Mouse (Mus musculus) embryonic stem cell, embryonic (primary cell): ENCODE data around the gene Papss1.

ENCODE experiments used
- CTCF ChIA-PET, 4 experiments: fragments of 300-600 bp in 2 of 4; fragments of 350-600 bp in 2 of 4; sonication (Branson Sonifier 250); formaldehyde crosslinking; loops; one replicate each; lab custom pipeline; 2022; ENCODE audit warnings: inconsistent platforms in 2 of 4; lab: Charles Lee
- POLR2A ChIA-PET, 4 experiments: fragments of 300-600 bp in 2 of 4; fragments of 350-600 bp in 2 of 4; sonication (Branson Sonifier 250); formaldehyde crosslinking; loops; one replicate each; lab custom pipeline; 2022; ENCODE audit warnings: antibody characterized with exemption in 4 of 4, inconsistent platforms in 1 of 4; lab: Charles Lee

Gene Papss1

GRCm38 (mm10) chr3:131660629-131661028 is 96.1 kb downstream of the Papss1 start:
- ChIA-PET POLR2A (no interaction called here), CTCF (interaction anchor here in 1 of 4 experiments (0.7 kb wide), 1 partner anchor 9 kb away, joined by 3 read pairs; no protein-coding TSS in a partner anchor)

- ChIA-PET POLR2A (no interaction called here), CTCF (no interaction called here)
These were observed 98.1 kb downstream of the Papss1 start for GRCm38 (mm10) chr3:131662589-131663148.

- POLR2A ChIA-PET: no interaction called here
- CTCF ChIA-PET: interaction anchor here in 1 of 4 experiments (0.6 kb wide), 1 partner anchor 695 kb away, joined by 3 read pairs; no protein-coding TSS in a partner anchor
These were observed 105.3 kb downstream of the Papss1 start for GRCm38 (mm10) chr3:131669910-131670309.

- ChIA-PET POLR2A (no interaction called here), CTCF (interaction anchor here in 1 of 4 experiments (1.1 to 1.2 kb wide), 2 partner anchors 185 to 200 kb away, joined by 3 read pairs; no protein-coding TSS in a partner anchor)
These were observed 121.5 kb downstream of the Papss1 start for GRCm38 (mm10) chr3:131686106-131686505.

GRCm38 (mm10) chr3:131689949-131690348 is 125.4 kb downstream of the Papss1 start:
- CTCF ChIA-PET: no interaction called here
- POLR2A ChIA-PET: no interaction called here

- ChIA-PET CTCF (interaction anchor here in 1 of 4 experiments (0.6 kb wide), 1 partner anchor 223 kb away, joined by 3 read pairs; no protein-coding TSS in a partner anchor), POLR2A (no interaction called here)
These were observed 126.0 kb downstream of the Papss1 start for GRCm38 (mm10) chr3:131690543-131690942.

GRCm38 (mm10) chr3:131691202-131691601 is 126.6 kb downstream of the Papss1 start:
- ChIA-PET CTCF (interaction anchor here in 1 of 4 experiments (0.6 kb wide), 1 partner anchor 223 kb away, joined by 3 read pairs; no protein-coding TSS in a partner anchor), POLR2A (no interaction called here)
